Mouse (Mus musculus) CH12.LX (cell line): ENCODE measurements around the gene Gm20896. TPM values are rescaled to one million over a fixed set of nuclear protein-coding genes. Genes with fewer than 3 reads are reported as not detected.
"Not testable (repeated sequence)": the region's sequence is repeated elsewhere in the genome, so short reads cannot be mapped to it uniquely, and the experiment has no call there.

ENCODE experiments used
- DNase-seq: peaks from one replicate; pipeline ENCODE4 v3.0.0-alpha.2; 2013; ENCODE audit errors: extremely low read depth
- H3K27ac ChIP-seq: 2 replicates; pipeline ENCODE4 v1.5.1; 2012; ENCODE audit warnings: low read depth, mild to moderate bottlenecking, control low read depth, moderate library complexity; ENCODE audit not compliant: insufficient read depth
- H3K27me3 ChIP-seq: replicated peaks from 2 replicates; pipeline ENCODE3; 2012; ENCODE audit warnings: inconsistent platforms
- H3K36me3 ChIP-seq, 2 experiments: replicated peaks in 1 of 2; 2 replicates each; pipeline versions ENCODE3 to v1.6.1; 2012; ENCODE audit warnings: inconsistent platforms in 1 of 2, low read length in 1 of 2, mild to moderate bottlenecking in 1 of 2, mixed read lengths in 1 of 2, moderate library complexity in 1 of 2; ENCODE audit not compliant: control insufficient read depth in 1 of 2, insufficient read depth in 1 of 2
- H3K4me1 ChIP-seq, 2 experiments: 2 replicates each; pipeline ENCODE4 v1.6.1; 2012; ENCODE audit warnings: inconsistent platforms in 1 of 2, moderate library complexity in 1 of 2; ENCODE audit not compliant: insufficient read depth in 2 of 2, control insufficient read depth in 1 of 2
- H3K4me2 ChIP-seq: 2 replicates; pipeline ENCODE4 v1.6.1; 2012; ENCODE audit warnings: low read depth, mild to moderate bottlenecking, control low read depth; ENCODE audit not compliant: poor library complexity, insufficient read depth, severe bottlenecking
- H3K4me3 ChIP-seq, 3 experiments: fragments of 150-350 bp in 1 of 3; sonication (generic) in 1 of 3; replicated peaks in 1 of 3; 2 replicates each; pipeline versions ENCODE3 to v1.5.1; 2011 to 2012; ENCODE audit warnings: low read depth in 2 of 3, low read length in 2 of 3, mild to moderate bottlenecking in 2 of 3, moderate library complexity in 2 of 3, control low read depth in 1 of 3, improper control_type of control experiment in 1 of 3, inconsistent platforms in 1 of 3, mixed read lengths in 1 of 3; ENCODE audit not compliant: poor library complexity in 1 of 3
- H3K79me2 ChIP-seq: replicated peaks from 2 replicates; pipeline ENCODE4 v1.6.1; 2012; ENCODE audit warnings: mild to moderate bottlenecking, moderate library complexity; ENCODE audit not compliant: control insufficient read depth, poor library complexity, insufficient read depth, severe bottlenecking; ENCODE audit errors: extremely low read depth
- H3K9ac ChIP-seq: 2 replicates; pipeline ENCODE4 v1.6.1; 2012; ENCODE audit warnings: low read depth, mild to moderate bottlenecking, control low read depth, moderate library complexity; ENCODE audit not compliant: insufficient read depth
- H3K9me3 ChIP-seq: replicated peaks from 2 replicates; pipeline ENCODE3; 2012; ENCODE audit warnings: low read length, inconsistent platforms, mixed read lengths
- dilution Hi-C: fragments of 300-500 bp; cut with MboI; formaldehyde crosslinking; loops from 2 replicates; pipeline ENCODE4 v1.14.3; 2020; ENCODE audit warnings: low sequenced_read_pairs; ENCODE audit not compliant: extremely low pct_unique_long_range_greater_than_20kb, extremely low pct_ligation_motif_present
- in situ Hi-C: fragments of 300-500 bp; cut with MboI; formaldehyde crosslinking; loops from 3 replicates; pipeline ENCODE4 v1.14.3; 2019; ENCODE audit warnings: low sequenced_read_pairs, low pct_ligation_motif_present, low pct_unique_long_range_greater_than_20kb, mixed read lengths
- polyA plus RNA-seq: library from polyadenylated mRNA; unstranded; fragments of >175 nt; gene quantifications from 2 replicates; pipeline ENCODE4 v1.2.1, GENCODE M21; 2012; ENCODE audit warnings: low read depth; ENCODE audit not compliant: insufficient read length
- total RNA-seq, 2 experiments: library from RNA; depleted of rRNA; stranded (reverse); fragments of 300-350 nt in 1 of 2; fragments of >200 nt in 1 of 2; gene quantifications; 2 replicates each; pipeline ENCODE4 v1.2.3; 2012 to 2014

The Gm20896 gene
- total RNA-seq (2012; rRNA removed) (not detected in 2 replicates), total RNA-seq (2014; rRNA removed) (not detected in 2 replicates), polyA plus RNA-seq (not detected in 2 replicates)

- H3K4me2 ChIP-seq, H3K27me3 ChIP-seq, dilution Hi-C loops, DNase-seq, H3K9me3 ChIP-seq, H3K36me3 ChIP-seq, H3K27ac ChIP-seq, H3K9ac ChIP-seq, H3K79me2 ChIP-seq, in situ Hi-C loops, H3K4me3 ChIP-seq, H3K4me1 ChIP-seq: not testable (repeated sequence)
These were observed at the start of gene Gm20896 for GRCm38 (mm10) chrY:35921426-35921825. TSS of gene Gm20896 (minus strand) at chrY:35921526.
